Mouse (Mus musculus): ENCODE measurements around the gene Gm4707. TPM values are rescaled to one million over a fixed set of nuclear protein-coding genes. Genes with fewer than 3 reads are reported as not detected.

Gm4707 gene
- polyA plus RNA-seq, 1 experiment = not detected

DNA sequence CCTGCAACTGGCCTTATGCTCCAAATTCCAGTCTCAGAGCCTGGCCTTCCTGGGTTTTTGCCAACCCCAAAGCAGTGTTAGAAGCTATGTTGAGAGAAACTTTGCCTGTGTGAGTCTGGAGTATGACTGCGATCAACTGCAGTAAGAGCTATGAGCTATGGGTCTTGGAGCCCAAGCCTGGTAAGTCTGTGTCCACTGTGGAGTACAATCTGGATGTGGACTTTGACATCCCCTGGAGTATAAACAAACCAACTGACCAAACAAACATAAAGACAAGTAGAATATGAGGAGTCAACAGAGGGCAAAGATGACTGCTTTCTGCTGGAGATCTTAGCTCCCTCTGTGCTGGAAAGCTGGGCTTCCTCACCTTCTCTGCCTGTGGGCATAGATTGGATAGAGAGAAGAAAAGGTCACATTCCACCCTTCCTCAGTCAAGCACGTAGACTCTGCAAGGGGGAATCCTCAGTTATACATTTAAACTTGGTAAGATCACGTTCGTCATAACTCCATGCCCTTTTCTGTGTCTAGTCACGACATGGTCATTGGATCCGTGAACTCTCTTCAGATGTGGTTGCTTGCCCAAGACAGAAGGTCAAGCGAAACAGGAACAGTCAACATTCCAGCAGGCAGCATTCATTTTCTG lies 23.8 kb upstream of the Gm4707 start:
- TF ChIP-seq CTCF (IDR thresholded peaks at IDR 0.05; ENCODE audit: insufficient read depth, low read depth, low read length) = no peak
- no peak for TF ChIP-seq POLR2A (IDR thresholded peaks at IDR 0.05; ENCODE audit: insufficient read depth, low read depth, low read length)
- WGBS = 91% methylated on average over 7 of the region's 7 CpGs
- no peak overlapping the region for H3K4me3 ChIP-seq (ENCODE audit: insufficient read depth, low read depth, low read length)
- H3K4me1 ChIP-seq (ENCODE audit: control insufficient read depth, insufficient read depth, low read length) = peaks cover 3% of the 10 kb centered on the region
- H3K27ac ChIP-seq (ENCODE audit: insufficient read depth, low read depth, low read length) = no peak overlapping the region

DNA sequence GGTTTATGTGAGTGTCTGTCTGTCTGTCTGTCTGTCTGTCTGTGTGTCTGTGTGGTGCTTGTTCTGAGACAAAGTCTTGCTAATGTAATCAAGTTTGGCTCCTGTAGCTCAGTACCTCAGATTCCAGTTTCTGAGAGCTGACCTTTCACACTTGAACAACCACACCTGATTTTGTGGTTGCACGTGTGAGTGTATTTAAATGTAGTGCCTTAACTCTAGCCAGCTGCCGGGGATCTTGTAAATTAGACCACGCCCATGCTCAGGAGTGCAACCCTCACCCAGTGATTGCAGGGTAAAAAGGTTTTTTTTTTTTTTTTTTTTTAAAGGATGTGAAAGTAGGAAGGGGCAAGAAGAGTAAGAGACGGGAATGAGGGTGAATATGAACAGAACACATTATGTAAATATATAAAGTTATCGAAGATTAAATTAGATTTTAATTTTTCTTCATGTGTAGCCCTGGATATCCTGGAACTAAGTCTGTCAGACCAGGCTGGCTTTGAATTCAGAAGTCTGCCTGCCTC lies 19.7 kb upstream of the Gm4707 start:
- WGBS = 68% methylated on average over 5 of the region's 5 CpGs

DNA sequence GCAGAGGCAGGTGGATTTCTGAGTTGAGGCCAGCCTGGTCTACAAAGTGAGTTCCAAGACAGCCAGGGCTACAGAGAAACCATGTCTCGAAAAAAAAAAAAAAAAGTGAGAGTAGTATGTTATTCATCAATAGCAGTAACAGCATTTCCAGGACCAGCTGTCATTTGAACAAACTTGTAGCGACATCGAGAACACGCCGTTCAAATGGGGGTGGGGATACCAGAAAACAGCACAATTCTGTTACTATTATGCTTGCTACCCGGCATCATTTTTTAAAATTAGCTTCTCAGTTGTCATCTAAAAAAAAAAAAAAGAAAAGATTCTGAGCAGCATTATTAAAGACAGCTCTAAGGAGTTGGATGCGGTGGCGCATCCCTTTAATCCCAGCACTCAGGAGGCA lies 17.8 kb upstream of the Gm4707 start:
- Histone ChIP-seq H3K4me3 (ENCODE audit: insufficient read depth, low read depth, low read length) (no peak overlapping the region), H3K4me1 (ENCODE audit: control insufficient read depth, insufficient read depth, low read length) (peaks cover 2% of the 10 kb centered on the region; the same call in 1 of the 2 replicates), H3K27ac (ENCODE audit: insufficient read depth, low read depth, low read length) (no peak overlapping the region)
- TF ChIP-seq CTCF (IDR thresholded peaks at IDR 0.05; ENCODE audit: insufficient read depth, low read depth, low read length) = no peak
- TF ChIP-seq POLR2A (IDR thresholded peaks at IDR 0.05; ENCODE audit: insufficient read depth, low read depth, low read length) = no peak
- 94% methylated on average over 8 of the region's 8 CpGs for WGBS

More for the DNA sequence above, 19.7 kb upstream of the Gm4707 start:
- no peak for TF ChIP-seq CTCF (IDR thresholded peaks at IDR 0.05; ENCODE audit: insufficient read depth, low read depth, low read length)
- no peak for TF ChIP-seq POLR2A (IDR thresholded peaks at IDR 0.05; ENCODE audit: insufficient read depth, low read depth, low read length)
- Histone ChIP-seq H3K4me3 (ENCODE audit: insufficient read depth, low read depth, low read length) (no peak overlapping the region), H3K27ac (ENCODE audit: insufficient read depth, low read depth, low read length) (no peak overlapping the region), H3K4me1 (ENCODE audit: control insufficient read depth, insufficient read depth, low read length) (no peaks in the 10 kb centered on the region)

DNA sequence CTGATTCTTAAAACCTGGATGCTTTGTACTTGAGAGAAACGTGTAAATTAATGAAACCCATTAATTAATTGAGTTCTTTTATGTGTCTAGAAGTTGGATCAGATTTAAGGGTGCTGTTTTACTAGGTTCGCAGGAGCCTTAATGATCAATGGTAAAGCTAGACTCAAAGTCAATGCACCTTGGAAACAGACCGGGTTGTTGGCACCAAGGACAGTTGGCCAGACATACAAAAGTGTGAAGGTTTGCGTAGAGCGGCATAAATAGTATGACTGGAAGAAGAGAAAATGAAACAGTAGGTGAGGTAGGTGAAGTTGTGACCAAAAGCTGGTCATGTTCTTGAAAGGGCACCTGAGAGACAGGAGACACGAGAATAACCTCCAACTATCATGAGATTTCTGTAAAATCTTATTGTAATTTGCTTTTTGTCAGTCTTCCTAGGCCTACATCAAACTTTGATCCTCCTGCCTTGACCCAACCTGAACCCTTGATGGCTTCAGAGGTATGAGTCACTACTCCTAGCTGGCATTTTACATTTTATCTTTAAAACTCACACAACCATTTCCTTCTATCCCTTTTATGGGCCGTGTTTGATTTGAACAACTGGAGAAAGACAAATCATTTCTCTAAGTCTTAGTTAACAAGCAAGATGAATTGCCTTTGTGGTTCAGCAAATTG lies 16.8 kb upstream of the Gm4707 start:
- Histone ChIP-seq H3K4me1 (ENCODE audit: control insufficient read depth, insufficient read depth, low read length) (peaks cover 2% of the 10 kb centered on the region; the same call in 1 of the 2 replicates), H3K4me3 (ENCODE audit: insufficient read depth, low read depth, low read length) (no peak overlapping the region), H3K27ac (ENCODE audit: insufficient read depth, low read depth, low read length) (no peak overlapping the region)
- WGBS = 71% methylated on average over 7 of the region's 7 CpGs
- TF ChIP-seq CTCF (IDR thresholded peaks at IDR 0.05; ENCODE audit: insufficient read depth, low read depth, low read length) (no peak), POLR2A (IDR thresholded peaks at IDR 0.05; ENCODE audit: insufficient read depth, low read depth, low read length) (no peak)

DNA sequence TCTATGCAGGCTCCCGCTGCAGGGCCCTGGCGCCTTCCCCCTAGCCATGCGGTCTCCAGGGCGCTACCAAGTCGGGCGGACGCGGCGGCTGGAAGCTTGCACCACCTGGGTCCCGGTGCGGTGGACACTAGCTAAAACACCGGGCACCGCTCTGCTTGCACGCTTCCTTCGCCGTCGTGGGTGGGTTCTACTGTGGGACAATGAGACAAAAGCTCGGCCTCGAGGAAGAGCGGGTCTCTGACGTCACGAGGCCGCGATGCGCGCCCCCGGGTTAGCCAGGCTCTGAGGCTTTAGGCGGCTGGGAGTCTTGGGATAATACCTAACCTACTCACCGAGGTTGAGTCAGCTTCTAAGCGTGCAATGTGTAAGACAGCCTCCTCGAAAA lies 16.0 kb upstream of the Gm4707 start:
- under 1% methylated on average over 31 of the region's 31 CpGs for WGBS
- H3K4me1 ChIP-seq (ENCODE audit: control insufficient read depth, insufficient read depth, low read length) = peaks cover 2% of the 10 kb centered on the region; the same call in 1 of the 2 replicates
- no peak for TF ChIP-seq POLR2A (IDR thresholded peaks at IDR 0.05; ENCODE audit: insufficient read depth, low read depth, low read length)
- TF ChIP-seq CTCF (IDR thresholded peaks at IDR 0.05; ENCODE audit: insufficient read depth, low read depth, low read length) = no peak
- H3K4me3 ChIP-seq (ENCODE audit: insufficient read depth, low read depth, low read length) = peak overlapping the region; percentile 86
- H3K27ac ChIP-seq (ENCODE audit: insufficient read depth, low read depth, low read length) = peak overlapping the region; percentile 91

DNA sequence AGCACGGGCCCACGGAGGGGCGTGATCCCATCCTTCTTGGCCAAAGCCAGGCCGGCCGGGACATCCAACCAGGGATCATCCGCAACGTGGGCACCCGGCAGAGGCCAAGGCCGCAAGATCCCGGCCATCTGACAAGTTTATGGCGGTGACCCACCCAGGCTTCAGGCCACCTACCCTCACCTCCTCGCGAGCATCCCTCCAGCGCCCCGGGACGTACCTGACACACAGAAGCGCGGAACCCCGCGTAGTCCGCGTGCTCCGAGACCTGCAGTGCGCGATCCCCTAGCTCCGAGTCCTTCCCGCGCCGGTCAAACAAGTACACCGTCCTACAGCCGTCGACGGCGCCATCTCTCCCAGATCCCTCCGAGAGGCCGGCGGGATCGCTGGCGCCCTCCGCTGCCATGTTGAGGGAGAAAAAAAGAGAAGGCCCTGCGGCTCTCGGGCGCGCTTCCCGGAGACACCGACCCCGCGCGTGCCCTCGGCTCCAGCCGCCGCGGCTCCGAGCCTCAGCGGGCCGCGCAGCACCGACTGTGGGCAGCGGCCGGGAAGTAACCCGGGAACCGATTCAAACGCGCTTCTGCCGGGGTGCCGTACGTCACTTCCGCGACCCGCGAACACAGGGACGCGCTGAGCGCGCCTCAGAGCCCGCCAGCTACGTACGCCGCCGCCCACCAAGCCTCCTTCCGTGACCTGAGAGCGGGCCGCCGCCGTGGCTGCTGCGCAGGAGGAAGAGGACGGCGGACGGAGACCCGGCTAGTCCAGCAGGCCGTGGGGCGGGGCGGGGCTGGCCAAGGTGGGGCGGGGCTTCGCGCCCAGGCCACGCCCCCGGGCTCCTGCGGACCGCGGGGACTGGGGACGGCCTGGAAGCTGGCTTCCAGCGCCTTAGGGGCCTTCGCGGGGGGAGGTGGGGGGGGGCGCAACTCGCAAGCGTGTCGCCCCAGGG lies 15.3 kb upstream of the Gm4707 start, which contains the start of gene Smchd1:
Smchd1 (minus strand) TSS at position 582 of the 943 bp plus-strand sequence.
- no peak for TF ChIP-seq CTCF (IDR thresholded peaks at IDR 0.05; ENCODE audit: insufficient read depth, low read depth, low read length)
- peak; percentile 65; the same call in 1 of the 2 replicates for TF ChIP-seq POLR2A (IDR thresholded peaks at IDR 0.05; ENCODE audit: insufficient read depth, low read depth, low read length)
- Histone ChIP-seq H3K4me1 (ENCODE audit: control insufficient read depth, insufficient read depth, low read length) (peaks cover 2% of the 10 kb centered on the region; the same call in 1 of the 2 replicates), H3K27ac (ENCODE audit: insufficient read depth, low read depth, low read length) (peak within 1 kb of the TSS; percentile 91), H3K4me3 (ENCODE audit: insufficient read depth, low read depth, low read length) (peak within 1 kb of the TSS; percentile 86)
- under 1% methylated on average over 109 of the region's 109 CpGs for WGBS

DNA sequence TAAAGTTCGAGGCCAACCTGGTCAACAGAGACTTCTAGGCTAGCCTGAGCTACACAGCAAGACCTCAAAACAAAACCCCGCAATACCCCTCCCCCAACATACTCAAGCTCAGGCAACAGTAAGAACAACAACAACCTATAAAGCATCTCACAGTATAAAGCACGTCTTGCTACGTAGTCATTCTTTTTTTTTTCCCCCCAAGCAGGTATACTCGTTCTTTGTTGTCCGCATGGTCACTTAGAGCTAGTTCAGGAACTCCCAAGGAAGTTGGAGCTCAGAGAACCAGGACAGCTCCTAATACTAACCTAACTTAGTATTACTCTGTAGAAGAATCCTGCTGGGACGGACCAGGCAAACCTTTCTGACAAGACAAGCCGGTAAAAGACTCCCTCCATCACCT lies 14.4 kb upstream of the Gm4707 start:
- Histone ChIP-seq H3K4me3 (ENCODE audit: insufficient read depth, low read depth, low read length) (peak overlapping the region; percentile 86), H3K27ac (ENCODE audit: insufficient read depth, low read depth, low read length) (no peak overlapping the region), H3K4me1 (ENCODE audit: control insufficient read depth, insufficient read depth, low read length) (peaks cover 2% of the 10 kb centered on the region; the same call in 1 of the 2 replicates)
- TF ChIP-seq CTCF (IDR thresholded peaks at IDR 0.05; ENCODE audit: insufficient read depth, low read depth, low read length) (no peak), POLR2A (IDR thresholded peaks at IDR 0.05; ENCODE audit: insufficient read depth, low read depth, low read length) (no peak)
- WGBS = 13% methylated on average over 8 of the region's 8 CpGs

DNA sequence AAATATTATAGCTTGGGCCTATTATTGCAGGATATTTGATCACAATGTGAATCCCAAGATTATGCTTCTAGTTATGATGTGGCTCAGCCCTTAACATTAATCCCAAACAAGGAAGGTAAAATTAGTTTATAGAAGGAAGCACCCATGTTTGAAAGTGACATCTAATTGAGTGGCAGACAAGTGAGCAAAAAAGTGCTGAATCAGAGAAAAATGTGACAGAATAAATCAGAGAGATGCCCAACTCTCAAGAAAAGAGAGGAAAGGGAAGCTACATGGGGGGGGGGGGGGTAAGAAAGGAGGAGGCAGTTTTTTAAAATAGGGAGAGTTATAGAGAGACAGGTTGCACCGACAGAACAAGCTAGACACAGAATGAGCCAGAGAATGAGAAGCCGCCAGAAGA lies 11.5 kb upstream of the Gm4707 start:
- H3K27ac ChIP-seq (ENCODE audit: insufficient read depth, low read depth, low read length) = no peak overlapping the region
- WGBS = 44% methylated on average over 2 of the region's 2 CpGs
- TF ChIP-seq POLR2A (IDR thresholded peaks at IDR 0.05; ENCODE audit: insufficient read depth, low read depth, low read length) (no peak), CTCF (IDR thresholded peaks at IDR 0.05; ENCODE audit: insufficient read depth, low read depth, low read length) (no peak)

More for the DNA sequence above, 11.5 kb upstream of the Gm4707 start:
- H3K4me3 ChIP-seq (ENCODE audit: insufficient read depth, low read depth, low read length) = no peak overlapping the region
- peaks cover 2% of the 10 kb centered on the region; the same call in 1 of the 2 replicates for H3K4me1 ChIP-seq (ENCODE audit: control insufficient read depth, insufficient read depth, low read length)
